Mouse (Mus musculus): ENCODE results near the gene Pgm1. TPM values are rescaled to one million over a fixed set of nuclear protein-coding genes. Genes with fewer than 3 reads are reported as not detected.
A peak's percentile ranks its signal among the peaks of the same experiment; 100 is the strongest.

Pgm1 gene
- polyA plus RNA-seq, 1 experiment from 2014 or later = 52.4 TPM

DNA sequence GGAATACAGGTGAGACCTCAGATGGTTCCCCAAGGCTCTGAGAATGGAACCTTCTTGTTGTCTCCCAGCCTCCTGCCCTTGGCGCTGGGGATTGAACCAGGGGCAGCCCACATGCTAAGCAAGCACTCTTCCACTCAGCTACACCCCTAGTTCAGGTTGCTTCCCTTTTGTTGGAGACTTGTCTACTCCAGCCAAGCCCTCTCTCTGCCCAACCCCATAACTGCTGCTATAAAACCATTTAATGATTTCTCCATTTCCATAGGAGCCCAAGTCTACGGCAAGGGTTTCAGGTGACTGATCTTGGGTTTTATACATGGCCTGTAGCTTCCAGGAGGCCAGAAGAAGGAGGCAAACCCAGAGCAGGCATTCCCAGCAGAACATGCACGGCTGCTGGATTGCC lies 98.6 kb downstream of the Pgm1 start:
- ATAC-seq (ENCODE audit: low FRiP score, low TSS enrichment) (no peak), DNase-seq (ENCODE audit: low spot score) (no peak)
- WGBS = 74% methylated on average over 3 of the region's 3 CpGs
- H3K4me3 ChIP-seq (ENCODE audit: low read depth, low read length) = no peak overlapping the region
- no peaks in the 10 kb centered on the region for H3K27me3 ChIP-seq (ENCODE audit: control insufficient read depth, insufficient read depth, low read length)
- H3K9ac ChIP-seq (ENCODE audit: low read length) = no peak overlapping the region
- TF ChIP-seq CTCF (IDR thresholded peaks at IDR 0.05; ENCODE audit: low read depth) (no peak), EP300 (optimal IDR thresholded peaks at IDR 0.05) (no peak)
- H3K4me2 ChIP-seq (replicated peaks; ENCODE audit: low read depth) = no peak overlapping the region
- H3K9me3 ChIP-seq (ENCODE audit: control insufficient read depth, low read length) = no peaks in the 10 kb centered on the region
- no peak overlapping the region for H3K27ac ChIP-seq (replicated peaks)
- H3K36me3 ChIP-seq (ENCODE audit: control insufficient read depth, insufficient read depth, low read length) = no peaks in the 10 kb centered on the region
- no peaks in the 10 kb centered on the region for H3K4me1 ChIP-seq (replicated peaks; ENCODE audit: control insufficient read depth, insufficient read depth)

DNA sequence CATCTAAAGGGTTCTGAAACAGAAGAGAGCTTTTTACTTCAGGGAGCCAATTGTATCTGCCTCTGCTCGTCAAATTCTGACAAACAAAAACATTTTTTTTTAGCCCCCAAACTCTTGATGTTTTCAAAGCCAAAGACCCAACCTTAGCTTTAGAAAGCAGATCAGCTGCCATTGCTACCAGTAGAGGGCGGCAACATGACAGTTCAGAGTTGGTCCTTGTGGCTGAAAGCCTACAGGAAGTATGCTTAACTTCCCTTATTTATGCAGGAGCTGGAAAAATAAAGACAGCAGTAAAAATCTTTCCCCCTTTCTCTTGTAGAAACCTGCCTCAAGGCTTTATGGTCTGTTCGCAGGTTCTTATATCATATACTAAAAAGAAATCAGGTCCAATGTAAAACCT lies 99.4 kb downstream of the Pgm1 start:
- TF ChIP-seq EP300 (optimal IDR thresholded peaks at IDR 0.05) (no peak), CTCF (IDR thresholded peaks at IDR 0.05; ENCODE audit: low read depth) (peak; percentile 95)

DNA sequence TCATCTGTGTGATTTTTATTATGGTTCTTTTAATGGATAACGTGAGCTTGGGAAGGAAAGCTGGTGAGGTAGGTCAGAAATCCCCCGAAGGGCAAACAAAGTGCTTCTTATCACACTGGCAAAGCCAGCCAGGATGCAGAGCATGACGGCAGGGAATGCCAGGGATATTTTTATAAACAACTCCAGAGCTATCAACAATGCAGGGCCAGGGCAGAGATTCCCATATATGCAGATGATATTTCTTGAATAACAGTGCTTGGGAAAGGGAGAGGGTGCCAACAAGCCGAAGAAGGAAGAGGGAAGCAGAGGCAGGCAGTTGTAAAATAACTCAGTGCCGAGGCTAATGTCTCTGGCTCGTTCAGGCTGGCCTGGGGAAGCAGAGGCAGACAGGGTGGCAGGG lies 102.1 kb downstream of the Pgm1 start:
- no peak overlapping the region for H3K9ac ChIP-seq (ENCODE audit: low read length)
- no peak for TF ChIP-seq CTCF (IDR thresholded peaks at IDR 0.05; ENCODE audit: low read depth)
- no peak for TF ChIP-seq EP300 (optimal IDR thresholded peaks at IDR 0.05)
- no peaks in the 10 kb centered on the region for H3K36me3 ChIP-seq (ENCODE audit: control insufficient read depth, insufficient read depth, low read length)
- DNase-seq (ENCODE audit: low spot score) (no peak), ATAC-seq (ENCODE audit: low FRiP score, low TSS enrichment) (no peak)
- H3K4me1 ChIP-seq (replicated peaks; ENCODE audit: control insufficient read depth, insufficient read depth) = no peaks in the 10 kb centered on the region
- H3K9me3 ChIP-seq (ENCODE audit: control insufficient read depth, low read length) = no peaks in the 10 kb centered on the region
- no peak overlapping the region for H3K4me3 ChIP-seq (ENCODE audit: low read depth, low read length)
- H3K27me3 ChIP-seq (ENCODE audit: control insufficient read depth, insufficient read depth, low read length) = no peaks in the 10 kb centered on the region
- no peak overlapping the region for H3K27ac ChIP-seq (replicated peaks)
- no peak overlapping the region for H3K4me2 ChIP-seq (replicated peaks; ENCODE audit: low read depth)
- 46% methylated on average over 6 of the region's 6 CpGs for WGBS

More for the DNA sequence above, 99.4 kb downstream of the Pgm1 start:
- DNase-seq (ENCODE audit: low spot score) = peak; percentile 74
- Histone ChIP-seq H3K27me3 (ENCODE audit: control insufficient read depth, insufficient read depth, low read length) (no peaks in the 10 kb centered on the region), H3K36me3 (ENCODE audit: control insufficient read depth, insufficient read depth, low read length) (no peaks in the 10 kb centered on the region), H3K4me3 (ENCODE audit: low read depth, low read length) (no peak overlapping the region), H3K4me2 (replicated peaks; ENCODE audit: low read depth) (no peak overlapping the region), H3K9ac (ENCODE audit: low read length) (no peak overlapping the region), H3K27ac (replicated peaks) (no peak overlapping the region), H3K4me1 (replicated peaks; ENCODE audit: control insufficient read depth, insufficient read depth) (no peaks in the 10 kb centered on the region), H3K9me3 (ENCODE audit: control insufficient read depth, low read length) (no peaks in the 10 kb centered on the region)
- no peak for ATAC-seq (ENCODE audit: low FRiP score, low TSS enrichment)
- 13% methylated on average over 3 of the region's 3 CpGs for WGBS

DNA sequence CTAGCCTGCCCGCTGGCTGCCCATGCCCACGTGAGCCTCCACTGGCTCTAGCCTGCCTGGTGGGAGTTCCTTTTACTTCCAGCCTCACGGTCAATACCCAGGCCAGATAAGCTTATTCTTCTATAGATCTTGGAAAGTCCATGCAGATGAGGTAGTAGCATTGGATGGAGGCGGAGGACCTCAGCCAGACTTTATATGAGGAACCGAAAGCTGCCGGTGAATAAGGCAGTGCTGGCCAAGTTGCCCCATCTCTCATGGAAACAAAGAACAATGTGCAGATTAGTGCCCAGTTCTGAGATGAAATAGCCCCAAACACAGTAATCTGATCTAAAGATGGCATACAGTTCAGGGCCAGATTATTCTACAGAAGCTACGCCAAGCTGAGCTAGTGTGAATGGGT lies 103.4 kb downstream of the Pgm1 start:
- ATAC-seq (ENCODE audit: low FRiP score, low TSS enrichment) (no peak), DNase-seq (ENCODE audit: low spot score) (no peak)
- H3K9ac ChIP-seq (ENCODE audit: low read length) = no peak overlapping the region
- WGBS = 89% methylated on average over 7 of the region's 7 CpGs
- no peaks in the 10 kb centered on the region for H3K27me3 ChIP-seq (ENCODE audit: control insufficient read depth, insufficient read depth, low read length)
- no peak overlapping the region for H3K4me2 ChIP-seq (replicated peaks; ENCODE audit: low read depth)
- TF ChIP-seq CTCF (IDR thresholded peaks at IDR 0.05; ENCODE audit: low read depth) (no peak), EP300 (optimal IDR thresholded peaks at IDR 0.05) (no peak)
- no peak overlapping the region for H3K4me3 ChIP-seq (ENCODE audit: low read depth, low read length)
- no peaks in the 10 kb centered on the region for H3K9me3 ChIP-seq (ENCODE audit: control insufficient read depth, low read length)
- H3K27ac ChIP-seq (replicated peaks) = no peak overlapping the region
- no peaks in the 10 kb centered on the region for H3K4me1 ChIP-seq (replicated peaks; ENCODE audit: control insufficient read depth, insufficient read depth)
- H3K36me3 ChIP-seq (ENCODE audit: control insufficient read depth, insufficient read depth, low read length) = no peaks in the 10 kb centered on the region

DNA sequence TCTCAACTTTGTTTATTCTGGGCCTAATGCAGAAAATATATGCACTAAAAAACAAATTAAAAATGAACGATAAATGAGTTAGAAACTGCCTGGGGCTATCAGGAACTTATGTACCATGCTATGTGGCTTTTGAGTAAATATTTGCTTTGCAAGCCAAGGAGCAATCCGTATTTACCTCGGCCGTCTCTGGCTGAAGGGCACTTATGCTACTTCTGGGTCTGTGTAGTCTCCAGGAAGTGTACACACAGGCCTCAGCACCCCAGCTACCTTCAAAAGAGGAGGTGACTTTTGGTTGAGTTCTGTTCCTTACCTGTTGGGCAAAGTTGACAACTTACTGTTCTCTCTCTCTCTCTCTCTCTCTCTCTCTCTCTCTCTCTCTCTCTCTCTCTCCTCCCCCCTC lies 104.7 kb downstream of the Pgm1 start:
- no peak for DNase-seq (ENCODE audit: low spot score)
- no peak overlapping the region for H3K4me2 ChIP-seq (replicated peaks; ENCODE audit: low read depth)
- no peak overlapping the region for H3K27ac ChIP-seq (replicated peaks)
- H3K4me1 ChIP-seq (replicated peaks; ENCODE audit: control insufficient read depth, insufficient read depth) = no peaks in the 10 kb centered on the region
- no peak overlapping the region for H3K4me3 ChIP-seq (ENCODE audit: low read depth, low read length)
- 50% methylated on average over 4 of the region's 4 CpGs for WGBS
- no peaks in the 10 kb centered on the region for H3K9me3 ChIP-seq (ENCODE audit: control insufficient read depth, low read length)
- no peaks in the 10 kb centered on the region for H3K27me3 ChIP-seq (ENCODE audit: control insufficient read depth, insufficient read depth, low read length)
- peak; percentile 87 for ATAC-seq (ENCODE audit: low FRiP score, low TSS enrichment)
- TF ChIP-seq EP300 (optimal IDR thresholded peaks at IDR 0.05) = no peak
- TF ChIP-seq CTCF (IDR thresholded peaks at IDR 0.05; ENCODE audit: low read depth) = no peak
- H3K9ac ChIP-seq (ENCODE audit: low read length) = no peak overlapping the region
- no peaks in the 10 kb centered on the region for H3K36me3 ChIP-seq (ENCODE audit: control insufficient read depth, insufficient read depth, low read length)

DNA sequence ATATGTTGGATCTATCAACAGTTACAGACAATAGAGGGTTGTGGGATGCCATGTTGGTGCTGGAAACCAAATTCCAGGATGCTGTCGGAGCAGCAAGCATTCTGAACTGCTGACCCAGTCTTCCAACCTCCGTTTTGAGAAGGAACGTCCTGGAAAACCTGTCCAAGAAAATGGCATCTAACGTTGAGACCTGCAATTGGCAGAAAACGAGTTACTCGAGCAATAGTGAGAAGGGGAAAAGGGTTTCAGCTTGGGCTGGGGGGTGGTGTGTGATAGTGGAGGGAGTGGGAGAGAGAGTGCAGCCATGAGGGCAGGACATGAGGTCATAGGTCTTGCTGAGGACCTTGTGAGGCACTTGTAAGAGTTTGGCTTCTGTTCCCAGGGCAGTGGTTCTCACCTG lies 105.8 kb downstream of the Pgm1 start:
- Histone ChIP-seq H3K4me2 (replicated peaks; ENCODE audit: low read depth) (no peak overlapping the region), H3K27me3 (ENCODE audit: control insufficient read depth, insufficient read depth, low read length) (no peaks in the 10 kb centered on the region), H3K36me3 (ENCODE audit: control insufficient read depth, insufficient read depth, low read length) (no peaks in the 10 kb centered on the region), H3K9me3 (ENCODE audit: control insufficient read depth, low read length) (no peaks in the 10 kb centered on the region), H3K27ac (replicated peaks) (no peak overlapping the region), H3K4me3 (ENCODE audit: low read depth, low read length) (no peak overlapping the region), H3K4me1 (replicated peaks; ENCODE audit: control insufficient read depth, insufficient read depth) (no peaks in the 10 kb centered on the region), H3K9ac (ENCODE audit: low read length) (no peak overlapping the region)
- ATAC-seq (ENCODE audit: low FRiP score, low TSS enrichment) (no peak), DNase-seq (ENCODE audit: low spot score) (no peak)
- WGBS = 78% methylated on average over 6 of the region's 6 CpGs
- no peak for TF ChIP-seq EP300 (optimal IDR thresholded peaks at IDR 0.05)
- TF ChIP-seq CTCF (IDR thresholded peaks at IDR 0.05; ENCODE audit: low read depth) = no peak

Data from stomach, postnatal 0 days (tissue).